Mouse (Mus musculus) G1E (cell line): ENCODE data around the gene Stk25.

Experiments
- CTCF ChIP-seq: IDR thresholded peaks from 2 replicates; pipeline ENCODE4 v1.5.1; 2012; ENCODE audit warnings: low read depth, low read length, inconsistent platforms, mixed read lengths
- GATA1 ChIP-seq: IDR thresholded peaks from 2 replicates; pipeline ENCODE4 v1.6.1; 2012; ENCODE audit warnings: borderline replicate concordance, low read length, inconsistent platforms, mixed read lengths
- POLR2AphosphoS5 ChIP-seq: IDR thresholded peaks from 2 replicates; pipeline ENCODE4 v1.6.1; 2012; ENCODE audit warnings: low read depth, low read length, inconsistent platforms; ENCODE audit not compliant: insufficient replicate concordance
- TAL1 ChIP-seq: conservative IDR thresholded peaks from 2 replicates; pipeline ENCODE4 v1.6.1; 2012; ENCODE audit warnings: low read depth, low read length, inconsistent platforms, mixed read lengths

- TF ChIP-seq CTCF, result no peak
- no peak for TF ChIP-seq GATA1
- no peak for TF ChIP-seq POLR2AphosphoS5
- TF ChIP-seq TAL1, result no peak
These were observed 45.1 kb upstream of the Stk25 start for GRCm38 (mm10) chr1:93703472-93704048.
